Comparison of ENCODE assay signal across 14 mouse cellular contexts in the genomic region with DNA sequence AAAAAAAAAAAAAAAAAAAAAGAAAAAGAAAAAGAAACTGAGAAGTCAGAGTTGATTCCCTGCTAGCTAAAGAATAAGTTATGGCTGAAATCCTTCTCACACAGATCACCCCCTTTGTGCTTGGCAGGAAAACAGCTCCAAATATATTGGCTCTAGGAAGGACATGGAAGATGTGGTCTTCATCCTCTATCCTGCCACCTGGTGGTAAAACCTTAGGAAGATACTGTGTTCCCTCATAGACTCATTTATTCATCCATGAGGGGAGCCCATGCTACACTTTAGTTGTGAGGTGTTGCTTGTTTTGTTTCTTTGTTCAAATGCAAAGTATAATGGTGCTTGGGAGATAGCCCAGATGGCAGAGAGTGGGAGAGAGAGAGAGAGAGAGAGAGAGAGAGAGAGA.
DNase-seq lines count a peak whose midpoint lies in the region; ATAC-seq and TF ChIP-seq lines count a peak whose summit lies in the region.
"Had no signal": no experiment of that assay in that cellular context is flagged by ENCODE, and none has a peak within 500 bp of the region (broad histone marks: within the 10 kb centered on the region; RNA-seq: fewer than 3 reads in every experiment).

No protein-coding gene starts in this region.

- peak; percentile 10 for DNase-seq in adrenal gland, adult 2 months
- no peak for DNase-seq in adrenal gland, postnatal 14 days
- no peak for DNase-seq in heart, adult 2 months
- DNase-seq in heart, adult 9 months (ENCODE audit: low spot score in 2 of 2): no peak
- no peak for DNase-seq in liver, postnatal 0 days
- DNase-seq in liver: no peak
- DNase-seq in brain, embryonic 14.5 days (ENCODE audit: low read depth): peak; percentile 30
- no peak for DNase-seq in hindbrain, postnatal 0 days (ENCODE audit: low spot score)
- DNase-seq: forebrain, postnatal 0 days; right cerebral cortex, postnatal 14 days had no signal

- H3K27me3 ChIP-seq in heart, adult 2 months (ENCODE audit: control insufficient read depth, insufficient read depth, low read length): no peaks in the 10 kb centered on the region
- no peaks in the 10 kb centered on the region for H3K27me3 ChIP-seq in liver, postnatal 0 days (ENCODE audit: insufficient read depth, low read length)
- no peaks in the 10 kb centered on the region for H3K27me3 ChIP-seq in hindbrain, postnatal 0 days (ENCODE audit: insufficient read depth, low read length)
- H3K27me3 ChIP-seq: neural tube, embryonic 15.5 days had no signal

- H3K9me3 ChIP-seq in liver, postnatal 0 days (ENCODE audit: low read length): no peaks in the 10 kb centered on the region
- H3K9me3 ChIP-seq in hindbrain, postnatal 0 days (ENCODE audit: low read length): no peaks in the 10 kb centered on the region
- H3K9me3 ChIP-seq: neural tube, embryonic 15.5 days had no signal

- intact Hi-C loops in heart, adult 2 months (cut with DNase I): loop anchor here (2.0 kb wide), 1 partner anchor 136 kb away; no protein-coding TSS in a partner anchor

- H3K4me2 ChIP-seq in liver, postnatal 0 days (ENCODE audit: low read depth, low read length): no peak overlapping the region
- no peak overlapping the region for H3K4me2 ChIP-seq in hindbrain, postnatal 0 days (ENCODE audit: low read depth, low read length)
- H3K4me2 ChIP-seq: neural tube, embryonic 15.5 days had no signal

- H3K79me2 ChIP-seq in heart, adult 2 months (replicated peaks; ENCODE audit: control insufficient read depth, insufficient read depth, low read length): no peaks in the 10 kb centered on the region

- no peak for ATAC-seq in liver, postnatal 0 days
- ATAC-seq in hindbrain, postnatal 0 days: no peak
- ATAC-seq: activated CD4-positive, CD25-positive, alpha-beta regulatory T cell, adult 4 months; forebrain, postnatal 0 days; inflammation-experienced regulatory T-cells, adult 6 months had no signal

- no peak overlapping the region for H3K27ac ChIP-seq in heart, adult 2 months
- no peak overlapping the region for H3K27ac ChIP-seq in liver, postnatal 0 days (ENCODE audit: low read depth)
- no peak overlapping the region for H3K27ac ChIP-seq in hindbrain, postnatal 0 days
- H3K27ac ChIP-seq: liver, embryonic 14.5 days; neural tube, embryonic 15.5 days had no signal

- peak; percentile 48 for TF ChIP-seq CTCF in heart, adult 2 months (IDR thresholded peaks at IDR 0.05)
- 0 out of 2 replicates have a peak, but pooled peaks have one; percentile 21 for TF ChIP-seq CTCF in liver, postnatal 0 days (IDR thresholded peaks at IDR 0.05; ENCODE audit: low read depth)
- TF ChIP-seq CTCF in brain, embryonic 14.5 days (IDR thresholded peaks at IDR 0.05; ENCODE audit: borderline replicate concordance, extremely low read depth, insufficient read depth, insufficient read length): no peak
- no peak for TF ChIP-seq CTCF in hindbrain, postnatal 0 days (IDR thresholded peaks at IDR 0.05; ENCODE audit: low read depth)

- no peaks in the 10 kb centered on the region for H3K4me1 ChIP-seq in heart, adult 2 months (ENCODE audit: control insufficient read depth, insufficient read depth, low read length)
- no peaks in the 10 kb centered on the region for H3K4me1 ChIP-seq in liver, postnatal 0 days (ENCODE audit: insufficient read depth)
- H3K4me1 ChIP-seq in hindbrain, postnatal 0 days (ENCODE audit: insufficient read depth, low read length): no peaks in the 10 kb centered on the region
- H3K4me1 ChIP-seq: neural tube, embryonic 15.5 days had no signal

- TF ChIP-seq EP300 in heart, adult 2 months (IDR thresholded peaks at IDR 0.05; ENCODE audit: insufficient read depth, low read depth, low read length): no peak
- no peak for TF ChIP-seq EP300 in liver, postnatal 0 days (IDR thresholded peaks at IDR 0.05; ENCODE audit: low read depth)

- no peaks in the 10 kb centered on the region for H3K36me3 ChIP-seq in heart, adult 2 months (ENCODE audit: control insufficient read depth, insufficient read depth, low read length)
- no peaks in the 10 kb centered on the region for H3K36me3 ChIP-seq in liver, postnatal 0 days (replicated peaks; ENCODE audit: insufficient read depth, low read length)
- no peaks in the 10 kb centered on the region for H3K36me3 ChIP-seq in hindbrain, postnatal 0 days (ENCODE audit: insufficient read depth, low read length)
- H3K36me3 ChIP-seq: neural tube, embryonic 15.5 days had no signal

- H3K4me3 ChIP-seq in heart, adult 2 months: no peak overlapping the region
- H3K4me3 ChIP-seq in liver, postnatal 0 days (ENCODE audit: low read depth, low read length): no peak overlapping the region
- H3K4me3 ChIP-seq in hindbrain, postnatal 0 days (ENCODE audit: low read length): no peak overlapping the region
- H3K4me3 ChIP-seq: neural tube, embryonic 15.5 days had no signal

- no peak for TF ChIP-seq POLR2A in heart, adult 2 months (IDR thresholded peaks at IDR 0.05; ENCODE audit: insufficient read depth, low read depth, low read length)
- no peak for TF ChIP-seq POLR2A in brain, embryonic 14.5 days (IDR thresholded peaks at IDR 0.05; ENCODE audit: borderline replicate concordance, extremely low read depth, insufficient read depth, insufficient read length, poor library complexity, severe bottlenecking)

- no peak overlapping the region for H3K9ac ChIP-seq in heart, adult 2 months (ENCODE audit: low read depth, low read length)
- no peak overlapping the region for H3K9ac ChIP-seq in liver, postnatal 0 days (replicated peaks)
- no peak overlapping the region for H3K9ac ChIP-seq in hindbrain, postnatal 0 days (replicated peaks; ENCODE audit: low read length)
- H3K9ac ChIP-seq: forebrain, postnatal 0 days; liver, embryonic 14.5 days; neural tube, embryonic 15.5 days had no signal

Comparison
In these comparisons a context has a peak if more than half of its experiments do, and no peak if none do; other contexts are left out.
1. DNase-seq: peak in adrenal gland, adult 2 months (single experiment) and brain, embryonic 14.5 days (single experiment); none in adrenal gland, postnatal 14 days (single experiment), heart, adult 2 months (0 of 2), heart, adult 9 months (0 of 2), liver, postnatal 0 days (single experiment), liver (single experiment) and hindbrain, postnatal 0 days (single experiment).
2. CTCF ChIP-seq: peak in heart, adult 2 months (single experiment) and liver, postnatal 0 days (single experiment); none in brain, embryonic 14.5 days (single experiment) and hindbrain, postnatal 0 days (single experiment).